Mouse (Mus musculus): ENCODE measurements around the gene Olfr1340. TPM values are rescaled to one million over a fixed set of nuclear protein-coding genes. Genes with fewer than 3 reads are reported as not detected.

Olfr1340 gene
- not detected in 2 replicates for polyA plus RNA-seq (2015; fragmentation: Nextera tagmentation; extraction: Ambion mirVana)

DNA sequence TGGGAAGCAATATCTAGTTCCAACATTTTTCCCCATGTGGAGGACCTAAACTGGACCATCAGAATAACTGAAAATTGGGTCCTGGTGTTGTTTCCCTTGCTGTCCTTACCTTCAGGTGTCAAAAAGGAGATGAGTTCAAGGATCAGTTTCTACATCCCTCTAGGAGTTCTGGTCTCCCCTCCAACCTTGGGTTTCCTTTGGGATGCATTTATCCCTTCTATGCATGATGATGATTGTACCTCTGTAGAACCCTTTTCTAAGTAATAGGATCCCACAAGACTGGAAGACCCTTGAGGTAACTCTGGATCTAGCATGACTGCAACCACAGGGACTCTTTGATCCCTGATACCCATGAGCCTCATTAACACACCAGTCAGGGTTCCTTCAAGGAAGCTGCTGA lies at the start of gene Olfr1340:
Gene Olfr1340, plus strand, starts transcription at position 301 of the 400 bp plus-strand sequence.
- Histone ChIP-seq H3K4me3 (no peak within 1 kb of the TSS), H3K4me1 (no peaks in the 10 kb centered on the region), H3K4me2 (no peak within 1 kb of the TSS), H3K36me3 (ENCODE audit: poor library complexity, severe bottlenecking) (no peaks in the 10 kb centered on the region), H3K9ac (no peak within 1 kb of the TSS), H3K27ac (no peak within 1 kb of the TSS), H3K27me3 (no peaks in the 10 kb centered on the region), H3K9me3 (replicated peaks) (no peaks in the 10 kb centered on the region)
- no peak for ATAC-seq

DNA sequence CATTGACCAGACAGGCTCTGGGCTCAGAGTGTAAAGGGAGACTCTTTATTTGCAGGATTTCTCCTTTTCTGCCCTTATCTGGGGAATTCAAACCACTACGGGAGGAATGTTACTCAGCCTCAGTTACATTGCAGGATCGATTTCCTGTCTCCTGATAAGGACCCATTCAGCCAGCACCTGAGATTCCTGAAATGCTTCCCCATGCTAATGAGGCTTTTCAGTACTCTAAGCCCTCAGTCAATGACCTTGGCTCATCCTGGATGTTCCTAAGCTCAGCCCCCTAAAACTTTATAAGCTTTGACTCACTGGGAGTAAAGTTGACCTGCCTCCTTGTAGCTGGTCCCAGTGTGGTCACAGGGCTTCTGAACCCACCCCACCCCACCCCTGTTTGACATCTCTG lies 32.9 kb upstream of the Olfr1340 start:
- 84% methylated on average over 2 of the region's 2 CpGs for WGBS
- H3K4me2 ChIP-seq: no peak overlapping the region
- no peaks in the 10 kb centered on the region for H3K9me3 ChIP-seq (replicated peaks)
- ATAC-seq: no peak
- no peak overlapping the region for H3K4me3 ChIP-seq
- H3K9ac ChIP-seq: no peak overlapping the region
- H3K4me1 ChIP-seq: no peaks in the 10 kb centered on the region
- no peak overlapping the region for H3K27ac ChIP-seq
- no peaks in the 10 kb centered on the region for H3K36me3 ChIP-seq (ENCODE audit: poor library complexity, severe bottlenecking)
- no peaks in the 10 kb centered on the region for H3K27me3 ChIP-seq

DNA sequence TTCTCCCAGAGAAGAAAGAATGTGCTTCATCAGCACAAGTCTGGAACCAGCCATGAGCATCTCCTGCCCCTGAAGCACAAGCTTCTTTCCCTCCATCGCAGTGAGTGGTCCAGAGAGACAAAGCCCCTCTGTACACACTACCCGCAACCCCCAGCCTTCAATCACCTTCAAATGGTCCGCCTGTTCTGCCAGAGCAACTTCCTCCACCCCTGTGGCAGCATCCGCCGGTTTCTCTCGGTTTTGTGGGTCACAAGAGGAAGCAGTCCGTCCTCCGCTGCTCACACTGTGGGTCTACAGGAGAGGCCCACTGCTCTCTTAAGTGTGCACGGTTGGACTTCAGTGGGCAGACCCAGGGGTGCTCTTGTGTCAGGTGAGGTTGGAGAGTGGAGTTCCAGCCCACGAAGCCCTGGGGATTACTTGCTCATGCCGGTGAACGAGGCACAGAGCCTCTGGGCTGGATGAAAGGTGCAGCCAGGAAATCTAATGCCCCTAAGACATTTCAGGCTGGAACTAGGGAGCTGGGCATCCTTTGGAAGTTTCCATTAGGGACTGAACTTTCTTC lies 27.4 kb upstream of the Olfr1340 start, which contains the start of gene Olfr1342:
Gene Olfr1342, minus strand, starts transcription at position 345 of the 562 bp plus-strand sequence.
- no peak within 1 kb of the TSS for H3K4me2 ChIP-seq

DNA sequence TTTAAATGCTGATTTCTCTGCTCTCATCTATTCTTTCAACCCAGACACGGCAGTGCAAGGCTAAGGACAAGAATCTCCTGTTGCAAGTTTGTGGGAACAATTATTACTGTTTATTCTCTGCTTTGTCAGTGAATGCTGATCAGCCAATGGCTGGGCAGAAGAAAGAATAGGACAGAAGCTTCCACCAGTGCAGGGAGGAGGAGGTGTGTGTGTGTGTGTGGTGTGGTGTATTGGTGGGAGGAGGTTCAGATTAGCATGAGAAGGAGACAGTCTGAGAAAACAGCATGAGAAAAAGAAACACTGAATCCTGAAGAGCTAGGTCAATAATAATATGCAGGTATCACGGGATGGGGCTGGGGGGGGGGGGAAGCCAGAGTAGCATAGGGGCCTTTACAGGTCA lies 26.1 kb upstream of the Olfr1340 start:
- no peaks in the 10 kb centered on the region for H3K9me3 ChIP-seq (replicated peaks)
- H3K4me2 ChIP-seq: no peak overlapping the region
- no peak for ATAC-seq
- WGBS: 31% methylated on average over 2 of the region's 2 CpGs
- no peak overlapping the region for H3K4me3 ChIP-seq
- H3K9ac ChIP-seq: no peak overlapping the region
- no peaks in the 10 kb centered on the region for H3K36me3 ChIP-seq (ENCODE audit: poor library complexity, severe bottlenecking)
- no peak overlapping the region for H3K27ac ChIP-seq
- no peaks in the 10 kb centered on the region for H3K27me3 ChIP-seq
- 0 out of 2 replicates have a peak, but pooled peaks cover 3% of the 10 kb centered on the region for H3K4me1 ChIP-seq

More for the DNA sequence above, 27.4 kb upstream of the Olfr1340 start, which contains the start of gene Olfr1342:
- Histone ChIP-seq H3K27ac (no peak within 1 kb of the TSS), H3K9me3 (replicated peaks) (no peaks in the 10 kb centered on the region), H3K27me3 (no peaks in the 10 kb centered on the region), H3K4me3 (no peak within 1 kb of the TSS), H3K9ac (no peak within 1 kb of the TSS), H3K36me3 (ENCODE audit: poor library complexity, severe bottlenecking) (no peaks in the 10 kb centered on the region), H3K4me1 (0 out of 2 replicates have a peak, but pooled peaks cover 3% of the 10 kb centered on the region)
- ATAC-seq: no peak
- 56% methylated on average over 12 of the region's 12 CpGs for WGBS

DNA sequence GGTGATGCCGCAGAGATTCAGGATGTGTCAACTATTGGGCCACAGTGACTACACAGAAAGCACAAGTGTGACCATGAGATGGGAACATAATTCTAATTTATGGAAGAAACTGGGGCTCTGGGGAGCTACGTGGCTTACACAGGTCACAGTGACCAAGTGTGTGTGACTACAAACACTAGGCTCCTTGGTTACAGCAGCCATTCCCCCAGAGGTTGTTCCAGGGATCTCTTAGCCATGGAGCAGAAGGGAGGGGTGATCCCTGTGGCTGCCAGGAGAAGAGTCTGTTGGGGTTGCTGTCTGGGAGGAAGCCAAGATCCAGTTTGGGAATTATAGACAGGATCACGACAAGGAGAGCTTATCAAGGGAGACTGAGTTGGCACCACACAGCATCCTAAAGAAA lies 16.7 kb upstream of the Olfr1340 start, which contains the start of gene Olfr1341:
Gene Olfr1341, plus strand, starts transcription at position 301 of the 400 bp plus-strand sequence.
- WGBS: 86% methylated on average over 3 of the region's 3 CpGs
- no peaks in the 10 kb centered on the region for H3K4me1 ChIP-seq
- no peaks in the 10 kb centered on the region for H3K27me3 ChIP-seq

DNA sequence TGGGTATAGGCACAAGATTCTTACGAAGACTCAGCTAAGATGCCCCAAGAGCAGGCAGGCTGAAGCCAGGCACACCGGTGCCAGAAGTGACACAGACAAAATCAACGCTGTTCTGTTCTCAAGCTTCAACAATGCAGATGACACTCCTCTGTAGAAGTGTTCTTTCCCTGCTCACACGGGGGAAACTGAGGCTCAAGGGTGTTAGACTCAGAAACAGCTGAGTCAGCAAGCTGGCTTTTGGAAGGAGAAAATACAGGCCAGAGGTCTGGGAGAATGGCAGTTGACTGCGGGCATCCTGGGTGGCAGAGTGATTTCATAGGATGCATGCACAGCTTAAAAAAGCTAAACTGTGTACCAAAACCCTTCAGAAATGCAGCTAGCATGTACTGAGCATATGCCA lies 11.9 kb upstream of the Olfr1340 start:
- no peaks in the 10 kb centered on the region for H3K36me3 ChIP-seq (ENCODE audit: poor library complexity, severe bottlenecking)
- no peak overlapping the region for H3K4me2 ChIP-seq
- H3K4me1 ChIP-seq: no peaks in the 10 kb centered on the region
- H3K9me3 ChIP-seq (replicated peaks): no peaks in the 10 kb centered on the region
- H3K4me3 ChIP-seq: no peak overlapping the region
- H3K9ac ChIP-seq: no peak overlapping the region
- no peaks in the 10 kb centered on the region for H3K27me3 ChIP-seq
- no peak for ATAC-seq
- 84% methylated on average over 5 of the region's 5 CpGs for WGBS
- no peak overlapping the region for H3K27ac ChIP-seq

More for the DNA sequence above, 16.7 kb upstream of the Olfr1340 start, which contains the start of gene Olfr1341:
- Histone ChIP-seq H3K36me3 (ENCODE audit: poor library complexity, severe bottlenecking) (no peaks in the 10 kb centered on the region), H3K9ac (no peak within 1 kb of the TSS), H3K27ac (no peak within 1 kb of the TSS), H3K4me3 (no peak within 1 kb of the TSS), H3K4me2 (no peak within 1 kb of the TSS), H3K9me3 (replicated peaks) (no peaks in the 10 kb centered on the region)
- ATAC-seq: no peak

DNA sequence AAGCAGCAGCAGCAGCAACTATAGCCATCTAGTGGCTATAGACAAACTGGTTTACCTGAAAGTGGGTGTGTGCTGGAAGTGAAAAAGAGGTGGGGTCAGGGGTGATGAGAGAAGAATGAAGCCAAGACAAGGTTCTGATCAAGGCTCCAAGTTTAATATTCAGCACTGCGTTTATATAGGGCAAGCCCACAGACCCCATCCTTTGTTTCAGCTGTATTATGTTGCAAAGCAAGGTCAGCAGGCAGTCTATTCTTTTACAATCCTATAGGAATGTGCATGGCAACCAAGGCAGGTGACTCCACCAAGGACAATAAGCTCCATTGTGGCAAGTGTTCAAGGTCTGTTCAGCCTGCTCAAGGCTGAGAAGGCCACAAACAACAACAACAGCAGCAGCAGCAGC lies 8.3 kb upstream of the Olfr1340 start:
- WGBS: 25% methylated on average over 1 of the region's 1 CpGs
- Histone ChIP-seq H3K4me2 (no peak overlapping the region), H3K36me3 (ENCODE audit: poor library complexity, severe bottlenecking) (no peaks in the 10 kb centered on the region), H3K27ac (no peak overlapping the region), H3K27me3 (no peaks in the 10 kb centered on the region), H3K4me3 (no peak overlapping the region), H3K9me3 (replicated peaks) (no peaks in the 10 kb centered on the region), H3K4me1 (no peaks in the 10 kb centered on the region), H3K9ac (no peak overlapping the region)
- no peak for ATAC-seq

DNA sequence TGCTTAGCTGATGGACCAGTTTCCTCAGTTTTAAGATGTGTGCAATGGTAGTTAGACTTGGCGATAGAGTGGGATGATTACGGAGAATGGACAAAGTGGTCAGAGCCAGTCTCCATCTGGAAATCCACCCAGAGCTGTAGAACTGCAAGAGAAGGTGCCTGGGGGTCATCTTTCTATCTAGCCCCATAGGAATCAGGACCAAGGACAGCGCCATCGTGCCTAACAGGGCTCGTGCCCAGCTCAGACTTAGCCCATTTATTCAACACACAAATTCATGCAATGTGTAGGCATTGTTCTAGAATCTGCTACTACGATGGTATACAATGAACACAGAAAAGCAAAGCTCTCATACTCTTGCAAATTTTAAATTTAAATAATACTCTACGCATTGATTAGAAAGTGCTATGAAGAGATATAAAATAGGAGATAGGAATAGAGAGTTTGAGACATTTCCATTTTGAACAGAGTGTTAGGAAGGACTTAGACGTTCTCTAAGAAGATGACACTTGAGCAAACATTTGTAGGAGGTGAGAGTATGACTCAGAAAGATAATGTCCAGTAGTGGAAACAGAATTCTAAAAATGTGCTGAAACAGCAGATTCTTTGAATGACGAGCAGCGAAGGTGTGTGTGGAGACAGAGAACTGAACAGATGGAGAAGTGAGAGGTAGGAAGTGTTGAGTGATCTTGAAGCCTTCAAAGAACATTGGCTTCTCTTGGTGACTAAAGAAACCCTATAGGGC lies 2.0 kb downstream of the Olfr1340 start:
- no peak for ATAC-seq
- Histone ChIP-seq H3K9me3 (replicated peaks) (no peaks in the 10 kb centered on the region), H3K27ac (no peak overlapping the region), H3K9ac (no peak overlapping the region), H3K36me3 (ENCODE audit: poor library complexity, severe bottlenecking) (no peaks in the 10 kb centered on the region), H3K4me1 (no peaks in the 10 kb centered on the region), H3K27me3 (no peaks in the 10 kb centered on the region), H3K4me2 (no peak overlapping the region), H3K4me3 (no peak overlapping the region)
- 56% methylated on average over 10 of the region's 10 CpGs for WGBS

DNA sequence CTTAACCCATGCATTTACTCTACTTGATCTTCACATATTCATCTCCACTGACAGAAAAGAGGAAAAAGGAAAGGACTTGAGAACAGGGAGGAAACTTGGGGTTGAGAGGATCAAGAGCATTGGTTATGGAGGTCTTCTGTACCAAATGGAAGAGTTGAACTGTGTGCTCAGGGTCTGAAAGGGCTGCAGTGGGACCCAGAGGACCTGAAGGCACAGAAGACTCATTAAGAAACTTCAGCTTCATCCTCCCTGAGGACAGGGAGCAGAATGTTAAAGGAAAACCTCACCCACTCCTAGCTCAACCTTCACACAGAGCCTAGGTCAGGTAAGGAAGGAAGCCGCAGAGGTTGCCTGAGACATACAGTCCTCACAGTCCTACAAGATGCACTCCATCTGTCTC lies 11.9 kb downstream of the Olfr1340 start, which contains the start of gene Olfr1339:
Gene Olfr1339, plus strand, starts transcription at position 301 of the 400 bp plus-strand sequence.
- H3K4me1 ChIP-seq: no peaks in the 10 kb centered on the region
- no peak within 1 kb of the TSS for H3K4me3 ChIP-seq
- no peaks in the 10 kb centered on the region for H3K27me3 ChIP-seq
- no peak within 1 kb of the TSS for H3K9ac ChIP-seq
- no peak within 1 kb of the TSS for H3K27ac ChIP-seq
- no peaks in the 10 kb centered on the region for H3K36me3 ChIP-seq (ENCODE audit: poor library complexity, severe bottlenecking)
- 100% methylated on average over 1 of the region's 1 CpGs for WGBS
- ATAC-seq: no peak
- H3K9me3 ChIP-seq (replicated peaks): no peaks in the 10 kb centered on the region
- no peak within 1 kb of the TSS for H3K4me2 ChIP-seq

DNA sequence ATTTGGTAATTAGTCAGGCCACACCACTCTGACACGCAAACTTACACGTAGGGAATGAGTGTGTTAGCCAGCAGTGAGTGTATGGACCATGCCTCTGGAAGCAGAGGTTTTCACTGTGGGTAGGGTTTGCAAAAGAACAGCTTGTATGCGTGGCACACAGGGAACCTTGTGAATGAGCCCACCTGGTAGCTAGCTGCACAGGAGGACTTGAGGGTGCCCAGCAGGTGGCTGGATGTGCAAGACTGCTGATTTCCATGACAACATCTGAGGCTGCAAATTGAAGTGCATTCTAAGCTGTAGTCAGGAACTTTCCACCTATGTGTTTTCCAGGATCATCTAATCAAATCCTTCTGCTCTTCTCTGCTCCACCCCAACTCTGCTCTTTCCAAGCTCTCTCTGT lies 19.6 kb downstream of the Olfr1340 start:
- WGBS: 54% methylated on average over 3 of the region's 3 CpGs
- Histone ChIP-seq H3K27me3 (peaks cover 25% of the 10 kb centered on the region; the same call in 1 of the 2 replicates), H3K27ac (no peak overlapping the region), H3K9ac (no peak overlapping the region), H3K4me1 (peaks cover 4% of the 10 kb centered on the region; the same call in 1 of the 2 replicates), H3K4me2 (no peak overlapping the region), H3K9me3 (replicated peaks) (no peaks in the 10 kb centered on the region), H3K4me3 (no peak overlapping the region), H3K36me3 (ENCODE audit: poor library complexity, severe bottlenecking) (no peaks in the 10 kb centered on the region)
- ATAC-seq: no peak

DNA sequence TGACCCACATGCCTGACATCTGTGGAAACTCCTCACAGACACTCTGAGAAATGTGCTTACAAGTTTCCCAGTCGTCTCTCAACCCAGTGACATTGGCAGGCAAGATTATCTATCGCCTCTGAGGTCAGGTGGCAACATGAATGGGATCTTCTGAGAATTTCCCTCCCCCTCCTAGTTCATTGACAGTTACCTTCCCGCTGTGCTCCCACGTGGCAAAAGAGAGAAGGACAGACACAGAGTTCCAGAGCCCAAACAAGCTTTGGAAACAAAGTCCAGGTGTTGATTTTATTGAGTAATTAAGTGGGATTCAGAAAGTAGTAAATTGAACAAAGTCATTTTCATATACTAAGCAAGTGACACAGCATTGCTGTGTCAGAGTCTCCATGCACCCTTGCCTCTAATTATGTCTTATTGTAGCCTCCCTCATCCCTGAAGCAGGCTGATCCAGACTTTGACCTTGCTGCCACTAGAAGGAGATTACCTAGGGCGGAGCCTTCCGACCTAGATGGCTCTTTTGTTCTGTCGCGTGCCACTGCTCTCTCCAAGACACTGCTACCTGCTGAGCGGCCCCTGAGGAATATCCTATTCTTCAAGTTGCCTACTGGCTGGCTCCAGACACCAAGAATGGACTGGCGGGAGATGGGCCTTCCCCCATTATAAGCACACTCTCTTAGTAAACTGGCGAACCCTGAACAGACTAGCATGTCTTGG lies 21.2 kb downstream of the Olfr1340 start:
- ATAC-seq: no peak
- H3K4me2 ChIP-seq: no peak overlapping the region
- H3K9me3 ChIP-seq (replicated peaks): 0 out of 2 replicates have a peak, but pooled peaks cover under 1% of the 10 kb centered on the region
- peaks cover 25% of the 10 kb centered on the region; the same call in 1 of the 2 replicates for H3K27me3 ChIP-seq
- no peak overlapping the region for H3K9ac ChIP-seq
- no peak overlapping the region for H3K4me3 ChIP-seq
- H3K36me3 ChIP-seq (ENCODE audit: poor library complexity, severe bottlenecking): no peaks in the 10 kb centered on the region
- 2% methylated on average over 11 of the region's 11 CpGs for WGBS
- no peak overlapping the region for H3K27ac ChIP-seq
- H3K4me1 ChIP-seq: peaks cover 4% of the 10 kb centered on the region; the same call in 1 of the 2 replicates

DNA sequence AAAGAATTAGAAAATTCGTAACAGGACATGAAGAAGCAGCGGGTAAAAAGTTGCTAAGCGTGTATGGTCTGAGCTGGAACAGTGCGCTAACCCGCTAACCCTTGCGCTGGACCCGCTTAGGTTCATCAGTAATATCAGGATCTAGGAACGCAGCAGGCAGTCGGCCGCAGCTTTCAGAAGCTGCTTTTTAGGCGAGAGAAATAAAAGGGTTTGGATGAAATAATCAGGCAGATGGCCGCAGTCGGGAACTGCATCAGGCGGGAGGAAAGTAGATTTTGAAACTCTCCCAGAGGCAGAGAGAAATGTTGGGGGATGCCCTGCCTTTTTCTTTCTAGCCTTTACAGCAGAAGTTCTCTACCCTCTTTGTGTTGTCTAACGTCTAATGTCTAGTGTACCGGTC lies 21.9 kb downstream of the Olfr1340 start:
- Histone ChIP-seq H3K4me3 (no peak overlapping the region), H3K27ac (no peak overlapping the region), H3K27me3 (peaks cover 25% of the 10 kb centered on the region; the same call in 1 of the 2 replicates), H3K4me1 (peaks cover 4% of the 10 kb centered on the region; the same call in 1 of the 2 replicates), H3K36me3 (ENCODE audit: poor library complexity, severe bottlenecking) (no peaks in the 10 kb centered on the region), H3K4me2 (peak overlapping the region; percentile 30), H3K9ac (no peak overlapping the region), H3K9me3 (replicated peaks) (0 out of 2 replicates have a peak, but pooled peaks cover 8% of the 10 kb centered on the region)
- 2% methylated on average over 16 of the region's 16 CpGs for WGBS
- ATAC-seq: no peak

Data from forebrain, embryonic 13.5 days (tissue).